Mouse (Mus musculus) heart, postnatal 36 days (tissue): ENCODE results near the gene Celsr2. TPM values are rescaled to one million over a fixed set of nuclear protein-coding genes. Genes with fewer than 3 reads are reported as not detected.

Source experiments
- DNase-seq, 2 experiments: peaks; one replicate each; pipeline ENCODE4 v3.0.0; 2021 to 2022
- intact Hi-C: fragments of 180-260 bp; cut with DNase I; formaldehyde crosslinking; loops from one replicate; pipeline ENCODE4 v1.15.1; 2025
- total RNA-seq, 2 experiments: library from RNA; stranded (reverse); gene quantifications; 2 replicates each; pipeline ENCODE4 v1.2.3; 2021

Gene Celsr2
- total RNA-seq: 1 to 10 TPM; 6.6 to 7.4 TPM

DNA sequence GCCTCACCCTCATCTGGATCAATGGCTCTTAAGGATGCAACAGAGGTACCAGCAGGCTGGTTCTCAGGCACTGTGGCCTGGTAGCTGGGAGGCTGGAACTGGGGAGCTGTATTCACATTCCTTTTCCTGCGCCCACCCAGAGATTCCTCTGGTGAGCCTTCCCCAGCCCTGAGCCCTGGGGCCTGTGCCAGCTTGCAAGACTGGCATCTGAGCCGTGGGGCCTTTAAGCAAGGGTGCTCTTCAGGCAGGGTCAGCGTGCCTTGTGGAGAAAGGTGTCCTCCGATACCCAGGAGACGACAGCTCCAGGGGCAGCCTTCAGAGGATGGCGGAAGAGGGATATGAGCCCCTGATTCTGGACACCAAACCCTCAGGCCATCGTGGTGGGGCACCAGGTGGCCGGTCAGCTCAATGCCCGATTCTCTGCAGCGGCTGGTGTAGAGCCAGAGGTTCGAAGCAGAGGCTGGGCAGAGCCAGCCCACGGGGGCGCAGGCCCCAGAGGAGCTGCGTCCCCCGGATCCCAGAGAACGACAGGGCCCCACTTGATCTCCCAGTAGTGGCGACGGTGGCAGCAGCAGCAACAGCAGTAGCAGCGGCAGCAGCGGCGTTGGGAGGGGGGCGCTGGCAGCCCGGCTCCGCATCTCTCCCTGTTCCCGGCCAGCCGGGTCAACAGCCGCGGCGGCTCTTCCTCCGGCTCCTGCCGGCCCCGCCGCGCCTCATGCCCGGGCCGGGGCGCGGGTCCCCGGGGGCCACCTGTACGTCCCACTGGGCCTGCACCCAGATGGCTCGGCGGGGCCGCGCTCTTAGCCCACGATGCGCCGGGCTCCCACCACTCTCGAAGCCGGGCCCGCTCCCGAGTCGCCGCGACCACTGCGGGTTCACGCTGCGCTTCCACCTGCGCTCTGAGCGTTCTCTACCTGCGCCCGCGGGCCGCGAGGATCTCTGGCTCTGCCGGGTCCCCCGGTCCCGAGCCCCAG is at the start of gene Celsr2:
TSS of gene Celsr2 (minus strand) at position 696 of the 974 bp plus-strand sequence.
- peak in 1 of 2 experiments; percentile 24 for DNase-seq
- intact Hi-C loops: loop anchor here (5.0 to 10.0 kb wide), 2 partner anchors 42 to 240 kb away; partner anchors contain the start of gene Clcc1

DNA sequence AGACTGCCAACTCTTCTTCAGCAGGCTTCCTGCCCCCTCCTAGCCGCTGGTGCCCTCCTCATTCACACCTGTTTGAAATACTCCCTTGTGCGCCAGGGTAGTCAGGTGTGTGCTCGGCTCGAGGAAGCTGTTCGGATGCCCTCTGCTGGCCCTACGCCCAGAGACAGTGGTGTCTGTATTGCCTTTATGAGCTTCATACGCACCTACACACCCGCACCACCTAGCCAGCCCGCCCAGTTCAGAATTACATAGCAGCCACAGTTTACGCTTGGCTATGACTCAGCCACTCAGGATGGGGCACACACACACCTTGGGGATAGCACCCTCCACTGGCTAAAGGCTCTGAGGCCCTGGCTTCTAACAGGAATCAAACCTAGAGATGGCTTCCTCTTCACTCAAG is 43.5 kb upstream of the Celsr2 start:
- DNase-seq: no peak
- intact Hi-C loops: loop anchor here (5.0 kb wide), 1 partner anchor 47 kb away; no protein-coding TSS in a partner anchor

DNA sequence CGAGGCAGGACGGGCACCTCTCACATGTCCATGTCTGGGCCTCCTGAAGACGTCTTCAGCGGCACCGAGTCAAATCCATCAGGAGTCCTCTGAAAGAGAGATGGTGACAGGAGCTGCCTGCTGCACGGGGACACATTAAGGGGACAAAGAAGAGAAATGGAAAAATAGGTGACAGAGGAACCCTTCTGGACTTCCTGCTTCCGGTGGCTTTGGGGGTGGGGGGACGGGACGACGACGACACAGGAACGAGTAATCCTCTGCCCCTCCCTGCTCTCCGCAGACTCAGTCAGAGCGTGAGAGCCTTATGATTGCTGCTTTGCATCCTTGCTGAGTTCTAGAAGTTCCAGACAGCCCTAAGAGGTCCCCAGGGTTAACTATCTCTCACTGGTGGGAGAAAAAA is 43.0 kb upstream of the Celsr2 start:
- intact Hi-C loops: loop anchor here (5.0 kb wide), 1 partner anchor 46 kb away; no protein-coding TSS in a partner anchor
- DNase-seq: no peak

DNA sequence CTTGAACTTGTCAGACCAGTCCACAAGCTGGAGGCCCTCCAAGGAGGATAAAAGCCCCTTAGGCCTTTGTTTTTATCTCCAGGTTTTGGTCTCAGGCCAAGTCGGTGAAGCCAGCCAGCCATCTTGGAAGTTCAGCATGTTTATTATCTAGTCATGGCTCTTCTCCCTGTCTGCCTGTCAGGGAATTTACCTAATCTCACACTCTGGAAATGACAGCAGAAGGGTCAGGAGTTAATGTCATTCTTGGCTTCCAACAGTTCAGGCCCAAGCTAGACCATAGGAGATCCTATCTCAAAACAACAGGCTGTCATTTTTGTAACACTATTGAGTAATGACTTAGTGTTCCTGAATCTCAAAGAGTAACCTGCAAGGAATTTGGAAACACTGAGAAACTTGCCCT is 38.8 kb upstream of the Celsr2 start:
- intact Hi-C loops: no loop called here
- DNase-seq: no peak

DNA sequence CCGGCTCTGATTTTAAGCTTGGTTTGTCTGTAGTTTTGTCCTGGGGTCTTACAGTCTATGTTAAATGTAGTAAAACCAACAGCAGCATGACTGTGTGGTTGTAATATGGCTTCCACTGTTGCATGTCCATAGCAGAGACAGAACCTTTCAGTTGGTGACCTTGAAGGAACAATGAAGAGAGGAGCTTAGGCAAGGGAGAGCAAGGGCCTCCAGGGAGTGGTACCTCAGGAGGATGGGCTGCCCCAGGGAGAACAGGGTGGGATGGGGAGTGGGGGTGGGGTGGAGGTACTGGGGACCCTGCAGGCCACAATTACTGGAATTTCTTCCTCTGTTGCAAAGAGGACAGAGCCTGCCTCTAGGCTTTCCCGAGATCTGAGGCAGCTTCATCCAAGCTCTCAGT is 36.6 kb upstream of the Celsr2 start:
- DNase-seq: no peak
- intact Hi-C loops: no loop called here

DNA sequence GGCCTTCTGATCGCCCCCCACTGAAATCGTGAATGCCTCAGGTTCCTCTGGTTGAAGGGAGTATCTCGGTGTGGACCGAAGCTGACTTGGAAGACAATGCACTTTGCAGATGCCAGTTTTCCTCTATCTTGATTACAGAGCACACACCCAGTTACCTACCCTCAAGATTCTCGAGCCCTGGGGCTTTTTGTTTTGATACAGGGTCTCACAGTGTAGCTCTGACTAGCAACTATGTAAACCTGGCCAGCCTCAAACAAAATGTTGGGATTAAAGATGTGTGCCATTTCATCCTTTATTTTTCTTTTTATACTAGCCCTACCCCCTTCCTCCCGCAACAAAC is 30.0 kb upstream of the Celsr2 start:
- intact Hi-C loops: no loop called here

DNA sequence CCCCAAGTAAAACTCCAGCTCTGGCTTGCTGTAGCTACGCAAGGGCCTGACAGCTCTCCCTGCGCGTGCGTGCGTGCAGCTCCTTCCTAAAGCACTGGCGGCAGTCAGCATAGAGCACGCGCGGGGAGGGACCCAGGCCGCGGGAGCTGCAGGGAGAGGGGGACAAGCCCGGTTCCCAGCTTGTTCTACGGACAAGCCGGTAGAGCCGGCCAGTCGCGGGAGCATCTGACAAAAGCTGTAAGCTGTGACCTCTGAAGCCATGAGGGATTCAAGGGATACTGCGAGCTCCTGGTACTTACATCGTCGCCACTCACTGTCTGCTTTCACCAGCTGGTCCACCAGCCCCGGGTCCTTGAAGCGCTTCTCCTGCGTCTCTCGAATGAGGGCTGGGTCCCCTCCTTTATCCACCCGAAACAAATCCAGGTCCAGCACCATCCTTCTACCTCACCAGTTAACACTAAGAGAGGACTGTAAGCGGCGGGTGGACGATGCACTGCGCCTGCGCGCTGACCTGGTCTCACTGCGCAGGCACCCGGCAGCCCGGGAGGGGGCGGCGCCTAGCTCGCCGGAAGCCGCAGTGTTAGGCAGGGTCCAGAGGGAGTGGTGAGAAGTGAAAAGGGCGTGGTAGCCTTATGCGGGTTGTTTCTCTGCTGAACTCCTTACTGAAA is 29.5 kb upstream of the Celsr2 start, which contains the start of gene Sars:
TSS of gene Sars (minus strand) at position 512 of the 668 bp plus-strand sequence.
- DNase-seq: peak; percentile 89 to 90
- intact Hi-C loops: no loop called here

More for the DNA sequence above, 30.0 kb upstream of the Celsr2 start:
- DNase-seq: no peak

DNA sequence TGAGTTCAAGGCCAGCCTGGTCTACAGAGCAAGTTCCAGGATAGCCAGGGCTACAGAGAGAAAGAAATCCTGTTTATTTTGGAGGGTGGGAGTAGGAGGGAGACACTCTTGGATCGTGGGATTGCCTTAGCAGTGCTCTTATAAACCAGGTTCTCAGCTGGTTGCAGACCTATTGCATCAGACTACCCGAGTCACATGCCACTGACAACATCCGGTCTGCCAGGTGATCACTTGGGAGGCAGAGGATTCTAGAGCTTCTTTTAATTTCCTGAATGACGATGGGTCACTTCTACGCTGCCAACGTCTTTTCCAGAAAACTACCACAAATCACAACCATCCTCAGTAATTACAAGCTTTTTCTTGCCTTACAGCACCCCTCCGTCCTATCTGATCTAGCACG is 28.7 kb upstream of the Celsr2 start:
- intact Hi-C loops: no loop called here
- DNase-seq: peak; percentile 29 to 34

DNA sequence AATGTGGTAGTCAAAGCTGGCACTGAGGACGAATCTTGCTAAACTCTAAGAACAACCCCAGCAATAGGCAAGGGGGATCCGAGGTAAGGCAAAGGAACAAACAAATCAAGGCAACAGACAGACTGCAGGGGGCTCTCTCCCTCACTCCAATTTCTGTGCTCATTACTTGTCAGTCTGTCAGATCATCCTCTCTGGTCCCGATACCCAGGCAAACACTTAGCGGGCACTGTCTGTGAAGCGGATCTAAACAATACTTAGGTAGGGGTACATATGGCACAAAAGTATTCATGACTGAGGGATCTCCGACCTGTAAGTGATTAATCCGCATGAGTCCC is 21.0 kb upstream of the Celsr2 start:
- DNase-seq: no peak
- intact Hi-C loops: no loop called here

DNA sequence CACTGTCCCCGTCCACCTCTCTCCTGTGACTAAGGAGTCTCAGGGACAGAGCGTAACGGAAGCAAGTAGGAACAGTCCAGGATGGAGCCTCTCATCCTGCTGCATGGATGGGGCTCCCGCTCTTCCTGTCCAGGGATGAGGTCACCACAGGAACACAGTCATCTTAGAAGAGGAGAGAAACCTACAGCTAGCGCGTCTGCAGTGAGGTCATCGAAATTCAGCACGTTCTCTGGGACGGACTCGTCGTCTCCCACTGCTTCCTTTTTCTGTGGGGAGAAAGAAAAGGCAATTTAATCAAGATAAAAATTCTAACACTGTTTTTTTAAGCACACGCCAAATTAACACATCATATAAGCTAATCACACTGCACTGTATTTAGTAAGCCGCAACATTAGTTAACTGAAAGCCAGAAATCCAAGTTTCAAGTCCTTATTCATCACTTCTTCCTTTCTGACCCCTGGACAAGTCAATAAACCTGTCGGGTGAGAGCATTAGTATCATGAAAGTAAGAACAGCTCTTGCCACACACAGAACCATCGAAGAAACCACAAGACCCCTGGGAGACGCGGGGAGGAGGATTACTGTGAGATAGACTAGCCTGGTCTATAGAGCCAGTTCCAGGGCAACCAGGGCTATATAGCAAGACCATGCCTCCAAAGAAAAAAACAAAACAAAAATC is 20.5 kb upstream of the Celsr2 start:
- intact Hi-C loops: no loop called here
- DNase-seq: no peak

DNA sequence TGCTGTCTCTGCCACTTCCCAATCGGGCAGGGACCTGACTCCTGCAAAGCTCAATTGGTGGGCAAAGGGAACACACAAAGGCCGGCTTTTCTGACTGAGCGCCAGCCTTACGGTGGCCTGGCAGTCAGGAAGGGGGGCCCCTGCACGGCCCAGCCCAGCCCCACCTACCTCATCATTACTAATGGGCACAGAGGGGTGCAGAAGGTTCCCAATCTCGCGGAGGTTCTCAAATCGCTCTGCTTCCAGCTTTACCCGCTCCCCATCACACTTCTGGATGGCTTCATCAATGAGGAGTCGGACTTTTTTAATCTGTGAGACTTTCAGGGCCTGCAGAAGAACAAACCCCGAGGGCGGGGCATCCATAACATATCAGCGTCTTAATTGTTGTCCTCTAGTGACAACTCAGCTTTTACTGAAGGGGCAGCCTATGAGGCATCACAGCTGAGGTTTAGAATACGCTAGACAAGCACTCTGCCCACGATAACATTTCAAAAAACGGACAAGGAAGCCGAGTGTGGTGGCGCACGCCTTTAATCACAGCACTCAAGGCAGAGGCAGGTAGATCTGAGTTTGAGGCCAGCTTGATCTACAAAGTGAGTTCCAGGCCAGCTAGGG is 18.6 kb upstream of the Celsr2 start:
- no peak for DNase-seq
- intact Hi-C loops: no loop called here

DNA sequence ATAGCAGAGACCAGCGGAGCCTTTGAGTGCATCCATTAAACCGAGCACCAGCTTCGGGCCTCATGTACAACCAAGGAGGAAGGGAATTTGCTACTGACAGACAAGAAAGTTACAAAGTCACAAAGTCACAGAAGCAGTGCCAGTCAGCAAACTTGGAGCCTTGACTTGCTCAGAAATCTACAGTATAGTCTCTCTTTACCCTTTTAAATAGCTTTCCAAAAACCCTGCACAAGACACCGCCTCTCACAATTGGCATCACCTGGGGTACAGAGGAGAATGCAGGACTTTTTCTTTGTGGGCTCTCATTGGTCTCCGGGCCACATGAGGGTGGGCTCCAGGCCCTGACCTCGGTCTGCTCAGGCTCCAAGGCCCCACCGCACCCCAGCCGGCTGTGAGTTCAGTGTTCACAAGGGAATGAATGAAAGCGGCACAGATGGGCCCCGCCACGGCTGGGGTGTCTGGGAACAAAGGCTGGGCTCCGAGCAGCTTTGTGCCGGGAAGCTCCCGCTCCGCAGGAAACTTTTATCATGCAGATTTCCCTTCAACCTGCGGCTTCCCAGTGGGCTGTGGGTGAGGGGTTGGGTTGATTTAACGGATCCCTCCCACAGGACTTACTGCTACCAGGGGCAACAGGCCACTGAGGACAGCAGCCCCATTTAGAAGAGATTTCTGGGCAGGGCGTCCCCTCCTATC is 18.0 kb upstream of the Celsr2 start:
- DNase-seq: no peak
- intact Hi-C loops: no loop called here

DNA sequence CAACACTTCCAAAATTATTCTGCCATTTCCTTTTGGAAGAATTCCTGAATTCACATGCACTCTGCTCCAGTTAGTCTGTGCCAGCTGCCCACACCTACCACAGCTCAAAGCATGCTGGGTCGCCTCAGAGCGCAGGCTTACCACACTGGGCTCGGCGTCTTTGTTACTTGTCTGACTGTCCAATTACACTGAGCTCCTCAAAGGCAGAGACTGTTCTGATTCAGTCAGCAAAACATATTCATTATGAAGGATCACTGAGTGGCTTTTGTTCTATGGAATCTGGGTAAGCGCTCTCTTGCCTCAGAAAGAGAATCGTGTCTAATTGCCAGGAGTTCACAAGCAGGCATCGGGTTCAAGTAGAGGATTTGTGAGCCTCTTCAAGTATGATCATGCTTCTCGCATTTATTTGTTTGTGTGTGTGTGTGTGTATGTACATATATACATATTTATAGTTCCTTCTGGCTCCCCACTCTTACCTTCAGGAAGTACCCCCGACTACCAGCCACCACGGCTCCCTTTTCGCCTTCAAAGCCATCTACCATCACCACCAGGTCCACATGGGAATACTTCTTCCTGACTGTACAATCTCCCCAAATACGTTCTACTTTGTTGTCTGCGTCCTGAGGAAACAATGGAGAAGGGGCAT is 17.3 kb upstream of the Celsr2 start:
- no peak for DNase-seq

DNA sequence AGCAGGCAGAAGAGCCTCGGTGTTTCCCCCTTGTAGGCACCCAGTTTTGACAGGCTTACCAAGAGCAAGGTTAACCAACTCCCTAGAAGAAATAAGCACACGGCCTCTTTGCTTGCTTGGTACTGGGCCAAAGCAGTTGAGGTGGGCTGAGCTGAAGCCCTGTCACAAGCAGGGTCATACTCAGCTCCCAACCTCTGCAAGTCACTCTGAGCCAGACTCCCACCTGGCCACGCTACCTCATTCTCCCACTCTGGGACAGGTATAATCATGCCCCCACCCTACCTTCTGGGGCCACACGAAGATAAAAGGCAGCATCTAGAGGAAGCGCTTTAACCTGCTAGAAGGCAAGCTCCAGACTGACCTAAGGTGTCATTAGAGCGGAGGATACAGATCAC is 10.3 kb upstream of the Celsr2 start:
- intact Hi-C loops: no loop called here
- DNase-seq: no peak

More for the DNA sequence above, 17.3 kb upstream of the Celsr2 start:
- intact Hi-C loops: no loop called here

DNA sequence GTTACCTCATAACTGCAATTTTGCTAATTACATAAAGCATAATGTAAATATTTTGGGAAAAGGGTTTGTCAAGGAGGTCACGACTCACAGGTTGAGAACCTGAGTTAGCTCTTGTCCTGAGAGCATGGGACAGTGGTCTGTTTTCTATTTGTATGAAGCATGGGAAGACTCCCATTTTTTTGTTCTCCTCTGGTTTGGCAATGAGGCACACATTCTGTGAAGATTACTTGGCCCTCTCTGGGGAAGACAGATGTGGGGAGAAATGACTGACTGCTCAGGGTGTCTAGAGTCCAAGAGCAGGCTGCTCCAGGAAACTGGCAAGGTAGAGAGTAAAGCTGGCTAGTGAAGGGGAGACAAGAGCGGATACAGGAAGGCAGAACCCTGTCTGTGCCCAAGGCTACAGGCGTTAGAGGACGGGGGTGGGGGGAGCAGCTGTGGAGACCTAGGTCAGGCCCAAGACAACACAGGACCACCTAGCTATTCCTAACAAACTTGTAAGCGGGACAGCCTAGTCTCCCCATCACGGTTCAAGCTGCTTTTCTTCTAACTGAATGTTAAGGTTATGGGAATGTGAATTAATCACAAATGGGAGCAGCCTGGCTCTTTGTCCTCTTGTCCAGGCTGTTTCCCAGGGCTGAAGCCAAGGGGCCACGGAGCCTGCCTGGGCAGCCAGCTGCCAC is 9.7 kb upstream of the Celsr2 start:
- DNase-seq: no peak
- intact Hi-C loops: no loop called here

DNA sequence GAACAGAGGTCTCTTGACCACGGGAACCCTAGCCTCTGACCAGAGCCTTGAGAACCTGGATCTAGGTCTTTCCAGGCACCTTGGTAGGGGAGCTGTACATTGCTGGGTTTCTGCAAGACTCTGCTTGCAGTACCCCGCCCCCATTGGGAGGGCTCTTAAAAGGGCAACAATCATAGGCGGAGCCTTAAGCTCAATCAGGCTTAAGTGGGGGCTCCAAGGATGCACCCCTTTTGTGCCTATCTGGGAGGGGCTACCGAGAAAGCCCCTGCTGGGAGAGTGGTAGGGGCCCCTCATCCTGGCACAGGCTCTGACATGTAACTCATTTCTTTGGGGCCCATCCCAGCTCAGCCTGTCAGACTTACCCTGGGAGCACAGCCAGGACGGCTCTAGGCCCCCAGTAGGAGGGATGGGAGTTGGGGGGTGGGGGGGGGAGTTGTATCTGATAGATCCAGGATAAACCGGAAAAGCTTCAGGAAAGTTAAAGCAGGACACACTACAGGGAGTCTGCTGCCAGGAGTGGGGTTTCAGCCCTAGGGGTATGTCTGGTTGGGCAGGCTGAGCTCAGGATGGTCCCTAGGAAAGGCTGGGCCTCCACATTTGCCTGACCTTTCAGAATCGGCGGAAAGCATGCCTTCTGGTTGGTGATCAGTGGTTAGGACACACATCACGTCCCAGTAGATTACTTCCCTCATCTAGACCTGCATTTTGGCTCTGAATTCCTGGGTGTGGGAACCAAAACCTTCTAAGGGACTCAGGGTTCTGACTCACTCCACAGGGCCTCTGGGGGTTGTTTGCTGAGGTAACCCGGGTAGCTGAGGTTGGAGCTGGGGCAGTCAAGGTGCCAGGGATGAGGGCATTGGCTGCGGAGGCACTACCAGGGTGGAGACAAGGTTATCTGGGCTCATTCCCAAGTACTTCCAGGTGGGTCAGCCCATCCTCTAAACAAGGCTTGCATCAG is 8.8 kb upstream of the Celsr2 start:
- intact Hi-C loops: no loop called here
- peak; percentile 15 to 27 for DNase-seq

DNA sequence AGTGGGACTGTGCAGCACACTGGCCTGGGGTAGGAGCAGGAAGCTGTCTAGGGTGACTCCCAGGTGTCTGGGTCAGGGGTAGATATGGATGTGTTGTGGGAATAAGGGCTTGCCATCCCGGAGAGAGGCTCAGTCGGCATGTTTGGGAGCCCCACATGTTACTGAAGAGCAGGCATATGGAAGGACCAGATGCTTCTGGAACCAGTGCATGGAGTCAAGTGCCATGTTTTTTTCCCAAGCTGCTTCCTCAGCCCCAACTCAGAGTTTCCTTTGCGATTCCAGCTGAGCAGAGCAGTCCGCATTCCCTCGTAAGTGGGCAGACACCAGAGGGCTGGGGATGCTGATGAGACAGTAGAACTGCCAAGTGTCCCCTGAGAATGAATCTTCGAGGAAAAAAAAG is 7.7 kb upstream of the Celsr2 start:
- DNase-seq: no peak
- intact Hi-C loops: no loop called here

DNA sequence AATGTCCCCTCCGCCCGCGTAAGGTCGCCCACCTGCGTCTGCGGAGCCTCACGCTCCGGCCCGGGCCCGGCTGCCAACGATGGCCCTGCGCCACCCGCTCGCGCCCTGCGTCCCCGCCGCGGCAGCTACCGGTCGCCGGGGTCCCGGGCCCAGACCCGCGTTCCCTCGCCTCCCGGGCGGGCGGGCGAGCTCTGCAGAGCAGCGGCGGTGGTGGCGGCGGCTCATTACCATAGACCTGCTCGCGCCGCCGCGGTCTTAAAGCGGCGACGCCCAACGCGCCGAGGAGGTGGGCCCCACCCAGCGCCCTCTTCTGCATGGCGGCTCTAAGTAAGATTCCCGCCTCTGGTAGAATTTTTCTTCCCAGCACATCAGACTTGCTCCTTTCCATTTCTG is 475 bp upstream of the Celsr2 start:
- peak; percentile 67 to 70 for DNase-seq
- intact Hi-C loops: loop anchor here (10.0 kb wide), 1 partner anchor 239 kb away; the partner anchor contains the start of gene Clcc1
